Comparison of ENCODE assay signal across 37 mouse cellular contexts in genomic region chr3:107401401-107401800, GRCm38 (mm10). TPM values are rescaled to one million over a fixed set of nuclear protein-coding genes. Genes with fewer than 3 reads are reported as not detected.
"Had no signal": no experiment of that assay in that cellular context is flagged by ENCODE, and none has a peak within 500 bp of the region (broad histone marks: within the 10 kb centered on the region; RNA-seq: fewer than 3 reads in every experiment).

No protein-coding gene starts in this region.

- H3K4me3 ChIP-seq: limb, embryonic 10.5 days; limb, embryonic 12.5 days; limb, embryonic 13.5 days; limb, embryonic 15.5 days; liver, embryonic 12.5 days; liver, embryonic 13.5 days; liver, embryonic 15.5 days; lung, embryonic 15.5 days; megakaryocyte, embryonic 14.5 days; midbrain, embryonic 10.5 days; midbrain, embryonic 12.5 days; midbrain, embryonic 13.5 days; midbrain, embryonic 15.5 days; myocyte; neural tube, embryonic 12.5 days had no signal

- H3K4me1 ChIP-seq: limb, embryonic 10.5 days; limb, embryonic 13.5 days; limb, embryonic 15.5 days; liver, embryonic 12.5 days; liver, embryonic 13.5 days; liver, embryonic 15.5 days; lung, embryonic 15.5 days; megakaryocyte, embryonic 14.5 days; midbrain, embryonic 10.5 days; midbrain, embryonic 12.5 days; midbrain, embryonic 13.5 days; midbrain, embryonic 15.5 days; neural tube, embryonic 12.5 days had no signal

- H3K36me3 ChIP-seq: limb, embryonic 10.5 days; limb, embryonic 12.5 days; limb, embryonic 13.5 days; limb, embryonic 15.5 days; liver, embryonic 12.5 days; liver, embryonic 13.5 days; liver, embryonic 15.5 days; lung, embryonic 15.5 days; midbrain, embryonic 10.5 days; midbrain, embryonic 12.5 days; midbrain, embryonic 13.5 days; midbrain, embryonic 15.5 days; neural tube, embryonic 12.5 days had no signal

- H3K27me3 ChIP-seq: limb, embryonic 12.5 days; limb, embryonic 13.5 days; limb, embryonic 15.5 days; liver, embryonic 12.5 days; liver, embryonic 13.5 days; liver, embryonic 15.5 days; lung, embryonic 15.5 days; midbrain, embryonic 12.5 days; midbrain, embryonic 13.5 days; midbrain, embryonic 15.5 days; neural tube, embryonic 12.5 days had no signal

- H3K9me3 ChIP-seq: limb, embryonic 10.5 days; limb, embryonic 12.5 days; limb, embryonic 13.5 days; limb, embryonic 15.5 days; liver, embryonic 12.5 days; liver, embryonic 13.5 days; liver, embryonic 15.5 days; lung, embryonic 15.5 days; megakaryocyte, embryonic 14.5 days; midbrain, embryonic 10.5 days; midbrain, embryonic 12.5 days; midbrain, embryonic 13.5 days; midbrain, embryonic 15.5 days; neural tube, embryonic 12.5 days had no signal

- H3K4me2 ChIP-seq: limb, embryonic 12.5 days; limb, embryonic 13.5 days; limb, embryonic 15.5 days; liver, embryonic 11.5 days; liver, embryonic 12.5 days; liver, embryonic 13.5 days; liver, embryonic 15.5 days; lung, embryonic 14.5 days; lung, embryonic 15.5 days; midbrain, embryonic 11.5 days; midbrain, embryonic 12.5 days; midbrain, embryonic 13.5 days; midbrain, embryonic 15.5 days; neural tube, embryonic 12.5 days had no signal

- H3K9ac ChIP-seq: limb, embryonic 12.5 days; limb, embryonic 13.5 days; limb, embryonic 15.5 days; liver, embryonic 12.5 days; liver, embryonic 13.5 days; liver, embryonic 14.5 days; liver, embryonic 15.5 days; liver, postnatal 0 days; lung, embryonic 14.5 days; lung, embryonic 15.5 days; midbrain, embryonic 12.5 days; midbrain, embryonic 13.5 days; midbrain, embryonic 15.5 days; neural tube, embryonic 12.5 days had no signal

- ATAC-seq: liver, embryonic 12.5 days; liver, postnatal 0 days; lung, postnatal 0 days; midbrain, embryonic 13.5 days; midbrain, embryonic 15.5 days; midbrain, embryonic 16.5 days had no signal

- H3K27ac ChIP-seq: limb, embryonic 10.5 days; limb, embryonic 12.5 days; limb, embryonic 13.5 days; limb, embryonic 15.5 days; liver, embryonic 12.5 days; liver, embryonic 13.5 days; liver, embryonic 14.5 days; liver, embryonic 15.5 days; lung, embryonic 15.5 days; macrophage; midbrain, embryonic 10.5 days; midbrain, embryonic 12.5 days; midbrain, embryonic 13.5 days; midbrain, embryonic 15.5 days; neural tube, embryonic 12.5 days had no signal

- DNase-seq: left cerebral cortex, postnatal 4 days; liver; liver, embryonic 13.5 days; liver, postnatal 0 days; lung, adult 18-20 months; lung, adult 2 months; lung, embryonic 14.5 days; lung, postnatal 10 days; lung, postnatal 14 days; lung, postnatal 36 days; lung, postnatal 4 days; midbrain, embryonic 14.5 days had no signal

RNA-seq across cellular contexts. Expression of gene Kcnc4, which starts 58.0 kb away (rescaled TPM):
- total RNA-seq: liver, adult 2 months; megakaryocyte progenitor cell, adult 5-6 weeks; megakaryocyte, adult 5-6 weeks; megakaryocyte-erythroid progenitor cell, adult 5-6 weeks; monocyte, adult 5-6 weeks had no signal
- polyA plus RNA-seq: limb, embryonic 10.5 days; limb, embryonic 12.5 days; liver, embryonic 12.5 days; liver, embryonic 13.5 days; liver, embryonic 14.5 days; liver, embryonic 15.5 days; liver, postnatal 0 days; macrophage; midbrain, embryonic 10.5 days; myocyte had no signal
